Comparison of ENCODE assay signal across 22 mouse cellular contexts in genomic region chr16:27386850-27387407, GRCm38 (mm10). TPM values are rescaled to one million over a fixed set of nuclear protein-coding genes. Genes with fewer than 3 reads are reported as not detected.
"Had no signal": no experiment of that assay in that cellular context is flagged by ENCODE, and none has a peak within 500 bp of the region (broad histone marks: within the 10 kb centered on the region; RNA-seq: fewer than 3 reads in every experiment).

No protein-coding gene starts in this region.

- H3K27ac ChIP-seq: limb, embryonic 12.5 days; limb, embryonic 15.5 days; midbrain, embryonic 10.5 days; midbrain, embryonic 13.5 days had no signal

- DNase-seq: left cerebral cortex, postnatal 4 days; right cerebral cortex, adult 18-20 months; right cerebral cortex, postnatal 25 days; thymus, adult 2 months; thymus, postnatal 14 days; thymus, postnatal 4 days had no signal

- H3K9me3 ChIP-seq: limb, embryonic 12.5 days; limb, embryonic 15.5 days; liver, embryonic 15.5 days; megakaryocyte, embryonic 14.5 days; midbrain, embryonic 10.5 days; midbrain, embryonic 13.5 days had no signal

- ATAC-seq: midbrain, embryonic 13.5 days; midbrain, embryonic 16.5 days had no signal

- H3K27me3 ChIP-seq: limb, embryonic 12.5 days; limb, embryonic 15.5 days; liver, embryonic 15.5 days; megakaryocyte, embryonic 14.5 days; midbrain, embryonic 13.5 days had no signal

- H3K36me3 ChIP-seq: limb, embryonic 12.5 days; limb, embryonic 15.5 days; liver, embryonic 15.5 days; midbrain, embryonic 10.5 days; midbrain, embryonic 13.5 days had no signal

- H3K4me3 ChIP-seq: limb, embryonic 12.5 days; limb, embryonic 15.5 days; liver, embryonic 15.5 days; midbrain, embryonic 10.5 days; midbrain, embryonic 13.5 days had no signal

- H3K4me2 ChIP-seq: limb, embryonic 12.5 days; limb, embryonic 15.5 days had no signal

- H3K9ac ChIP-seq: limb, embryonic 12.5 days; limb, embryonic 15.5 days; liver, embryonic 15.5 days; midbrain, embryonic 13.5 days had no signal

RNA-seq across cellular contexts. Expression of gene Uts2b, which starts 16.9 kb away (rescaled TPM):
- total RNA-seq: layer of hippocampus, adult 18-20 months; layer of hippocampus, postnatal 14 days; left cerebral cortex, adult 8-10 months; left cerebral cortex, postnatal 14 days; left cerebral cortex, postnatal 4 days; monocyte, adult 5-6 weeks had no signal
- polyA plus RNA-seq: kidney, embryonic 16.5 days; liver, embryonic 11.5 days; liver, embryonic 15.5 days; lung, adult 2 months; midbrain, embryonic 10.5 days; stomach, embryonic 14.5 days; thymus, adult 2 months had no signal
